Mouse (Mus musculus) kidney, adult 2 months (tissue): ENCODE data around the gene Pibf1.

Experiments
- CTCF ChIP-seq: fragments of 200-500 bp; conservative IDR thresholded peaks from 2 replicates; pipeline ENCODE4 v1.5.1; 2011; ENCODE audit warnings: low read depth, mild to moderate bottlenecking, control low read depth, low read length, moderate library complexity, mixed read lengths; ENCODE audit not compliant: insufficient read depth, insufficient read length
- POLR2A ChIP-seq: fragments of 200-500 bp; IDR thresholded peaks from one replicate; pipeline ENCODE4 v1.6.1; 2011; ENCODE audit warnings: low read depth, low read length, control low read depth

- no peak for TF ChIP-seq CTCF
- no peak for TF ChIP-seq POLR2A
These were observed 27.5 kb downstream of the Pibf1 start for GRCm38 (mm10) chr14:99126713-99127112.
